18 mouse cellular contexts compared by ENCODE assay signal in the genomic region with DNA sequence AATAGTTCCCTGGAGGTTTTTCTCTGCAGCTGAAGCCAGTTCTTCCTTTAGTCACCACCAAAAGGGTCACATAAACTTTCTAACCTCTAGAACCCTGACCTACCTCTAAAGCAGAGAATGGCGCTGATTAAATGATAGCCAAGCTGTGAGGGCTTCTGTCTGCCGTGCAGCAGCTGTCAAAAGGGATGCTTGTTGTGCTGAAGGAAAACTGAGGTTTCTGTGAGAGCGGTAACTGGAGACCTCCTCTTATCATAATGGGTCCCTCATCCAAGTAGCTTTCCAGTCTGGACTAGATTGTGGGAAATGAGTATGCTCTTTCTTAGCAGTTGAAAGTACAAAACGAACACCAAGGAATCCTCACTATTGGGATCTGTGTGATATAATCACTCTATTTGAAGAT.
"Had no signal": no experiment of that assay in that cellular context is flagged by ENCODE, and none has a peak within 500 bp of the region (broad histone marks: within the 10 kb centered on the region; RNA-seq: fewer than 3 reads in every experiment).

No protein-coding gene starts in this region.

- DNase-seq: kidney, adult 2 months; kidney, postnatal 25 days; layer of hippocampus, adult 9-11 months; liver, embryonic 13.5 days; lung, adult 2 months; lung, postnatal 14 days; lung, postnatal 4 days; right cerebral cortex, postnatal 25 days; spleen, adult 18-20 months; thymus, adult 18-20 months; thymus, postnatal 4 days had no signal

- H3K27me3 ChIP-seq: liver, embryonic 13.5 days; midbrain, embryonic 12.5 days; midbrain, embryonic 15.5 days; neural tube, embryonic 13.5 days; stomach, embryonic 15.5 days had no signal

- H3K9me3 ChIP-seq: liver, embryonic 13.5 days; midbrain, embryonic 12.5 days; midbrain, embryonic 15.5 days; neural tube, embryonic 13.5 days; stomach, embryonic 15.5 days had no signal

- H3K36me3 ChIP-seq: liver, embryonic 13.5 days; midbrain, embryonic 12.5 days; midbrain, embryonic 15.5 days; neural tube, embryonic 13.5 days; stomach, embryonic 15.5 days had no signal

- H3K27ac ChIP-seq: kidney, postnatal 0 days; layer of hippocampus, adult 2 months; left cerebral cortex, adult 2 months; liver, embryonic 13.5 days; midbrain, embryonic 12.5 days; midbrain, embryonic 15.5 days; neural tube, embryonic 13.5 days; stomach, embryonic 15.5 days had no signal

- H3K4me1 ChIP-seq: midbrain, embryonic 12.5 days; midbrain, embryonic 15.5 days; neural tube, embryonic 13.5 days; stomach, embryonic 15.5 days had no signal

- ATAC-seq: midbrain, embryonic 15.5 days had no signal

- H3K4me3 ChIP-seq: layer of hippocampus, adult 2 months; left cerebral cortex, adult 2 months; liver, embryonic 13.5 days; midbrain, embryonic 12.5 days; midbrain, embryonic 15.5 days; neural tube, embryonic 13.5 days; stomach, embryonic 15.5 days had no signal
